Mouse (Mus musculus): ENCODE results near the gene Otop2. TPM values are rescaled to one million over a fixed set of nuclear protein-coding genes. Genes with fewer than 3 reads are reported as not detected.

The Otop2 gene
- total RNA-seq, 2 experiments from 2014 or later, result 0.15 TPM; not detected in 1

DNA sequence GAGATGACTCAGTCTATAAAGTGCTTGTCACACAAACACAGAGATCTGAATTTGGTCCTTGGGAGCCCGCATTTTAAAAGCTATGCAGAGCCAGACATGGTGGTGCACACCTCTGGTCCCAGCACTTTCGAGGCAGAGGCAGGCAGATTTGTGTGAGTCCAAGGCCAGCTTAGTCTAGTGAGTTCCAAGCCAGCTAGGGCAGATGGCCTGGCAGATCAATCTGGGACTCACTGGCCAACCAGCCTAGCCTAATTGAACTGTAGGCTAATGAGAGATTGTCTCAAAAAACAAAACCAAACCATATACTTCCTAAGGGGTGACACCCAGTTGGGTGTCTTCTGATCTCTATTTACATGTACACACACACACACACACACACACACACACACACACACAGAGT is 34.3 kb downstream of the Otop2 start:
- no peak for DNase-seq (ENCODE audit: extremely low spot score in 1 of 2, low spot score in 1 of 2)

DNA sequence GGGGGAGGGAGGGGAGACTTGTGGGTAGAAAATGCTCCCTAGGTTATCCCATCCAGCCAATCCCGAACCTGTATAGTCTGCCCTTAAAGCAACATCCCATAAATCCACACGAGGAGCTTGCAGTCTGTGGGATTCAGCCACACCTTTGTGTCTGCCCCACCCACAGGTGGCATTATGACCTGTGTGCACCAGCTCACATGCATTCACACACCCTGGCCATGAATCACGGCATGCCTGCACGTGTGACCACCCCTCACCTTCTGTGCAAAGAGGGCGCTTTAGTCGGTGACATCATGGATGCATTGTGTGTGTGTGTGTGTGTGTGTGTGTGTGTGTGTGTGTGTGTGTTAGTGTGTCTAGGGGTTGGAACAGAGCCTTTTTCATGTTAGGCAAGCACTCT is 34.9 kb downstream of the Otop2 start:
- DNase-seq (ENCODE audit: extremely low spot score in 1 of 2, low spot score in 1 of 2), result no peak

DNA sequence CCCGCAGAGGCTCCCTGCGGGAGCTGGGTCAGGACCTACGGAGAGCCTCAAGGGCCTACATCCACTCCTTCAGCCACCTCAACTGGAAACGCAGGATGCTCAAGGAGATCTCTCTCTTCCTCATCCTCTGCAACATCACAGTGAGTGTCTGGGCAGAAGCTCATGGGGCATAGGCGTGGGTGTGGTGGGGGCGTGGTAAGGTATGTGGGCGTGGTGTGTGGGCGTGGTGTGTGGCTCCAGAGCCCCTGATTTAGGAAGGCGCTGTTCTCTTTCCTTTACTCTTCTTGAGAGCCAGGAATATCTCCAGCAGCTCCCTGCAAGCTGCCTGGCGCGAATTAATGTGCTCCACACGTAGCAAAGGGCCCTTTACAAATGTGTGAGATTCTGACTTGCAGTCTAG is 38.0 kb downstream of the Otop2 start:
- no peak for DNase-seq (ENCODE audit: extremely low spot score in 1 of 2, low spot score in 1 of 2)

DNA sequence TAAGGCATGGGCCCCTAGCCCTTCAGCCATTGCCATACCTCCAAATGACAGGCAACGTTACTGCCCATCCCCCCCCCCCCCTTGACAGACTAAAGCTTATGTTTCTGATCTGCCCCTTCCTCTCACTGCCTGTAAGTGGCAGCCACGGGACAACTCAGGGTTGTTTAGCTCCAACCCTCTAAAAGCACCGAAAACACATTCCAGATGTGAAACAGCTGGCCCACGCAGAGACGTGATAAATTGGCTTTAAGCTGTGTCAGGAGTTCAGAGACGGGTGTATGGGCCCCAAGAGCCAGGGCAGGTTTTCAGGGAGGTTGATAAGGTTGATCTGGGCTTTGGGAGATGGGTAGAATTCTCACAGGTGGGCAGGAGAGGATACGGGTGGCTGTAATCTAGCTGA is 38.6 kb downstream of the Otop2 start:
- DNase-seq (ENCODE audit: extremely low spot score in 1 of 2, low spot score in 1 of 2), result no peak

DNA sequence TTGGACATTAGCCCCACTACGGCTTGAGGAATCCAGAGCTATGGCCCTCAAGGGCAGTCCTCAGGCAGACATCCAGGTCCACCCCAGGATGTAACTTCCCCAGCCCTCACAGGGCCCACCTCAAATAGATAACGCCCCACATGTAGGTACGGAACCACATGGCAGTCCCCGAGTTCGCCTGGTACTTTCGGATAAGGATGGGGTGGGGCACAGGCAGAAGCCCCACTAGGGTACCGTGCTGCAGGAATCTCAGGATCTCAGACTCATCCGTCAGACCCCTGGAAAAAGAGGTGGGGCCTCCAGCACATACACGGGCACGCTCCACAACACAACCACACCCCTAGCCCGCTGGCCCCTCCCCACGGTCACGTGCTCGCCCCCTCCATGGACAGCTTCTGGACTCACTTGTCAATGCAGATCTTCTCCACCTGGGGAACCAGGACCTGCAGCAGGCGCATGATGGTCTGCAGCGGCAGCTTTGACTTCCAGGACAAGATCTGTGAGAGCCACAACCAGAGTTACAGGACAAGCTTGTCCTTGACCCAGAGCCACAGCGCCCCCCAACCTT is 41.8 kb downstream of the Otop2 start:
- no peak for DNase-seq (ENCODE audit: extremely low spot score in 1 of 2, low spot score in 1 of 2)

DNA sequence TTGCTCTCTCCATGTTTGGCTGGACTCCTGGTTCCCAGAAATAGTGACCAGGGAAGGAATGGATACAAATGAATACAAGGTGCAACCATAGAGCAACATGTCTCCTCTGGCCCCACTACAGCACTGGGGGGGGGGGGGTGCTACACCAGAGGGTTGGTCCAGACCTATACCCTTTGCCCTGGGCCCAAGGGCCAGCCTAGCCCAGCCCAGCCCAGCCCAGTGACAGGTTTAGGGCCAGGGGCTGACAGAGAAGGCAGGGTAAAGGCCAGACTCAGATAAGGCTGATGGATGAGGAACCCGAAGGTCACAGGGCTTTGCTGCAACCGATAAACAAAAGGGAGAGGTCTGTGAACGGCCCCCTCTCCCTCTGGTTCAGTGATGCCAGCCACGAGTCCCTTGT is 43.0 kb downstream of the Otop2 start:
- DNase-seq (ENCODE audit: extremely low spot score in 1 of 2, low spot score in 1 of 2), result no peak

DNA sequence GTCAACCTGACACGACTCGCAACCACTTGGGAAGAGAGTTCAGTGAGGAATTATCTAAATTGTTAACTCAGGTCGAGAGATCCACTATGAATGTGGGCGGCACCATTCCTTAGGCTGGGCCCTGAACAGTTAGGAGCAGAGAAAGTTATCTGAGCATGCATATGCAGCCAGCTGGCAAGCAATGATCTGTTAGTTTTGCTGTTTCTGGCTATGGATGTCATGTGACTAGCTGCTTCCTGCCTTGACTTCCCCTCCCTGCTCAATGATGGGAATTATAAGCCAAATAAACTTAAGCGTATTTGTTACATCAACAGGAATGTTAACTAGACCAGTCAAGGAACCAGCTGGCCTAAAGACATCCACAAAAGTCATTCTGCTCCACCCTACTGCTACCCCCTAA is 46.4 kb downstream of the Otop2 start:
- DNase-seq (ENCODE audit: extremely low spot score in 1 of 2, low spot score in 1 of 2), result no peak

DNA sequence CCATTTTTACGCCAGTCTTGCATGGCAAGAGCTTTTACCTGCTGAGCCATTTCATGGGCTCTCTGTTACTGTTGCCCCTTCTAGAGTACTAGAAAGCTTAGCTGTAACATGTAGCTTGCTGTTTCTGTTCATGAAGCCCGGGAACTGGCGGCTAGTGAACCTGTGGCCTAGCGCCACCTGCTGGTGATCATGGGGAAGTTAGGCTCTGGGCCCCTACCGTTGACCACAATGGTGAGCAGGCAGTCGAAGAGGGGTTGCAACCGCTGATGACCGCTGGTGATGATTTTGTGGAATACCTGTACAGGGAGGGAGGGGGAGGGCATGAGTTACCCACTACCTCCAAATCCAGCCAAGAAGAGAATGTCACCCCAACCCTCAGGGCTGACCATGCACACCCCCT is 47.2 kb downstream of the Otop2 start:
- peak; percentile 57 to 74 for DNase-seq (ENCODE audit: extremely low spot score in 1 of 2, low spot score in 1 of 2)

DNA sequence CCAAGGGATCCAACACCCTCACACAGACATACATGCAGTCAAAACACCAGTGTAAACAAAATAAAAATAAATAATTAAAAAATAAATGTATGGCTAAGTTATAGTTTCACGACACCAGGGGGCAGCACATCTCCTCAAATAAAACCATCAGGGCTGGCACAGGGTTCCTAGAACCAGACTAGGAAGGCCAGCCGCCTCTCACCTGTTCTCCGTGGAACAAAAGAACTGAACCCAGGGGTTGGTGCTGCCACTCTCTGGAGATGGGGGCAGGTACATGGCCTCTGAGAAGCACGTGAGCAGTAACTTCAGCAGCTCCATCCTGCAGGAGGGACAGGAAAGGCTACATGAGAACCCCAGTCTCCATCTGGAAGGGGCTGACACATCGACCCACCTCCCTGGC is 51.5 kb downstream of the Otop2 start:
- DNase-seq (ENCODE audit: extremely low spot score in 1 of 2, low spot score in 1 of 2), result peak; percentile 51 to 81

DNA sequence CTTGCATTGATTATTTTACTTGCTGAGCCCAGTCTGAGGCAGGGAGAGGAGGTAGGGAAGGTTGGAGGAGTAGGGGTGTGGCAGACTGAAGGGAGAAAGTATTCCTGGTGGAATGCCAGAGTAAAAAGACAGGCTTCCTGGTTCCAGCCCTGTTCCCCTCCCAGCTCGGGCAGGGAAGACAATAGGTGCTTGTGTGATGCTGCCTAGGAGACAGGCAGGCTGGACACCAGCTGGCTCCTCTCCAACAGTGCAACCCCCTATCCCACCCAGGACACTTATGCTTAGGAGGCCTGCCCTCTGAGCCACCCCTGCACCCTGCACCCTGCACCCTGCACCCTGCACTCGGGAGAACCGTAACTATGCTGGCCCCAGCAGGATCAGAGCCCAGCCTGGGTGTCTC is 52.3 kb downstream of the Otop2 start:
- no peak for DNase-seq (ENCODE audit: extremely low spot score in 1 of 2, low spot score in 1 of 2)

DNA sequence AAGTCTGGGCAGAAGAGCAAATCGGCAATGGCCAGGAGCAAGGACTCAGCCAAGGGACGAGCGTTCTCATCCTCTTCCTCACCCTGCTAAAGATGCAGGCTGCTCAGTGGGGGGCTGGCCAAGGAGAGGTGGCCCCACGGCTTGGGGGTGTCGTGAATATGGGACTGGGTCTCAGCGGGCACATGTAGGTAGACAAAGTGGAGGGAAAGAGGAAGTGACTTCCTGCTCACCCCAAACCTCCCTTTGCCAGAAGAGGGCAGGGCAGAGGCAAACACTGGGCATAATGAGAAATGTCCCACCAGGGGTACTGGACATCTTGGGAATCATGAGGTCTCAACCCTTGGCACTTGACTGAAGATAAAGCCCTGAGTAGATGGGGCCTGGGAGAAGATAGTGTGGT is 52.8 kb downstream of the Otop2 start:
- no peak for DNase-seq (ENCODE audit: extremely low spot score in 1 of 2, low spot score in 1 of 2)

DNA sequence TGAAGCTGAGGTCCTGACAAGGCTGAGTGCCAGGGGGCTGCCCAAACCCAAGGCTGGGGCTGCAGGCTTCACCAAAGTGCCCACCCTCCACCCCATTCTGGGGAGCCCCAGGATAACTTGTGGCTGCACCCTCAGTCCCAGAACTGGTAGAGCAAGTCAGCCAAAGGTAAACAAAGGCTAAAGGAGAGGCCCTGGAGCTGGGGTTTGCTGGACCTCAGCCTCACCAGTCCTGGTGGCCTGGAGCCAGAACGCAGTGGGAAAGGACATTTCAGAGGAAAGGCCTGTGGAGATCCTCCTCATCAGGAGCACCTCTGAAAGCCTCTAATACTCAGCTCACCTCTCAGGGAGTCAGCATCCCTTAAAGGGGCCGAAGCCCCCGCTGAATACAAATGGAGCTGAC is 57.2 kb downstream of the Otop2 start:
- no peak for DNase-seq (ENCODE audit: extremely low spot score in 1 of 2, low spot score in 1 of 2)

DNA sequence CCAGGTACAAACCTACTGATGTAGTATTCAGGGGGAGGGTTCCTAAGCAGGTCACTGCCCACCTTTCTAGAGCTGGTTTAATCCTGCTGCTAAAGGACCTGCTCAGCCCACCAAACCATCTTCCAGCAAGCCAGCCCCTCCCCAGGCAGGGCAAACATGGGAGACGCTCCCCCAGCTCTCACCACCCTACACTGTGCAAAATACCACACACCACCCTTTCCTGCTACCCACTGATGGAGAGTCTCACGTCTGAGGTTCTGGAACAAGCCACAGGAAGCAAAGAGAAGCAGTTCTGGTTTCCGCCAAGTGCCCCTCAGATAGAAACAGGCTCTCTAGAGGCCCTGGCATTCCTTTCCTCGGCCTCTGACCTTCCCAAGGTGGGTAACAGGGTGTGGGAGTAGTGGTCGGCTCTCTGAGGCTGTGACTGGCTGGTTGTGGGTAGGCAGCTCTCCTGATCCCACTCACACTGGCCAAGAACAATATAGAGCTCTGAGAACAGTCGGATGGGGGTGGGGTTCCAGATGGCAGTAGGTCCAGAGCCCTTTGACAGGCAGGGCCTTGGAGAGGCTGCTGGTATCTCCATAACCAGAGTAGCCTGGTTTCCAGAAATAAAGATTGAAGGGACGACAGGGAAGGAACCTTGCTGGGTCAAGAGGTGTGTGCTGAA is 59.2 kb downstream of the Otop2 start:
- DNase-seq (ENCODE audit: extremely low spot score in 1 of 2, low spot score in 1 of 2), result no peak

DNA sequence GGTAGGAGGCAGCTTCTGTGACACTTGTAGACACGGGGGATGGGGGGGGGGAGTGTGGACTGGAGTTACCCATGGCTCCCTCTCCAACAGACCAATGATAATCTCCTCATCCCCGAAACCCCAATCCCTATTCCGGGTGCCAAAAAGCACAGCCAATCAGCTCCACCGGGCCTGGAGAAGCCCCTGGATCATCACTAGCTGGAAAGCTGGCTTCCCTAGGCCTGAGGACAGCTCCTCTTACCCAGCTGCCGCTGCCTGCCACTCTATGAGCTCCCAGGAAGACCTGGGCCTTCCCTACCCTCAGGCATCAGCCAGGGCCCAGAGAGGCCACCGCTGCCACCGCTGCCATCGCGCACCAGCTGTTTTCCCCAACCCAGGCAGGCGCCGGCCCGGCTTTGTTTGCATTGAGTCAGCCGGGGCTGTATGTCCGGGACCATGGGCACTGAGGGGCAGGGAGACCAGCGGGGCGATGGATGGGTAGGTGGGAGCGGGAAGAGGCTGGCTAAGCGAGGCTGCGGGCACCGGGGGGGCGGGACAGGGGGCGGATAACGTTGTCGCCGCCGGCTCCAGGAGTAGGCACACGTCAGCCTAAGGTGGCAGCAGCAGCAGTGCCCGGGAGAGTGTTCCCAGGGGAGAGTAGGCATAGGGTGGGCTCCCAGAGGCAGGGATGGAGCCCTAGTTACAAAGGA is 59.9 kb downstream of the Otop2 start:
- no peak for DNase-seq (ENCODE audit: extremely low spot score in 1 of 2, low spot score in 1 of 2)

DNA sequence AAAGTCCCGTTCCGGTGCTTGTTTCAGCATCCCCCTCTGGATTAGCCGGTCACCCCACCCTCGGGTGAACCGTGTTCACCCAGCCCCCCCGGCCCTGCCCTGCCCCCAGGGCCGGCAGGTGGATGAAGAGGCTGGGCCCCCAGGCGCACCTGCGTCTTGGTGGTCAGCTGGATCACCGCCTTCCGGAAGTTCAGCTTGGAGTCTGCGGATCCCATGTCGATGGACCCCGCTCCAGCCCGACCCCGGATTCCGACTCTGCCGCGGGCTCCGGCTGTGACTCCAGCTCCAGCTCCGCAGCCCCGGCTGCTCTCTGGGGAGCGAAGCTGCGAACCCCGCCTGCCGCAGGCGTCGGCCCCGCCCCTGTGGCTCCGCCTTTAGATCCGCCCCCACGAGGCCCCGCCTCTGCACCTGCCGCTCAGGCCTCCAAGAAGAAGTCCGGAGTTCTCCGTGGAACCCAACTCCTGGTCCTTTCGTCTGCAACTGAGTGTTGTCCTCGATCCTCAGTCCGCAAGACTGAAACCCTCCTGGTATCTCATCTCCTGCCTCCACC is 60.5 kb downstream of the Otop2 start, which contains the start of gene Hid1:
Gene Hid1 (minus strand): TSS at position 362 of the 550 bp plus-strand sequence.
- DNase-seq (ENCODE audit: extremely low spot score in 1 of 2, low spot score in 1 of 2), result peak; percentile 78

DNA sequence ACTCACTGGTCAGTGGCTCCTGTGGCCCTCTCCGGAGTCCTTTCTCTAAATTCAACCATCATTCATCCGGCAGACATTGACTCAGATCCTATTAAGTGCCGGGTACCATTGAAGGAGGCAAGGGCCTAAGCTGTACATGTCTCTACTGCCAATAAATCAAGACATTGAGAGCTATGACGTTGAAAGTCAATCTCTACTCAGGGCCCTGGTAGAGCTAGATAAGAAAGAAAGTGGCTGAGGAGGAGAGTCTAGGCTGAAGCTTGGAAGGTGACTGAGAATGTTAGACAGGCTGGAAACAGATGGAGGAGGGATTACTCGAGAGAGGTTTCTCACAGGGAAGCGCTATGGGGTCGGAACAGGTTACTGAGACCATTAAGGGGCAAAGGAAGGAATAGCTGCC is 63.4 kb downstream of the Otop2 start:
- DNase-seq (ENCODE audit: extremely low spot score in 1 of 2, low spot score in 1 of 2), result no peak

DNA sequence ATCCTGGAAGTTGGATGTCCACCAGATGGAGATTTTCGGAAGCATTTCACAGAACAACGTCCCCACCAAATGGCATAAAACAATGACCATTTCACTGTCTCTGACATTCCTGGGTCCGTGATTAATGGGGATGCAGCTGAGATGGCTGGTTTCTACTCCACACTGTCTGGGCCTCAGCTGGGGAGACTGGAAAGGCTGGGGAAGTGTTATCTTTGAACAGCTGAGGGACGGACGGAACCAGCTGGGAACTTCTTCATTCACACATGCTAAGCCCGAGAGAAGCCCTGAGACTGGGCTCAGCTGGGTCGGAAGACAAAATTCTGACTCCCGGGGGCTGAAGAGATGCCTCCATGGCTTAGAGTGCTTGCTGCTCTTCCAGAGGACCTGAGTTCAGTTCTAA is 64.4 kb downstream of the Otop2 start:
- DNase-seq (ENCODE audit: extremely low spot score in 1 of 2, low spot score in 1 of 2), result no peak

DNA sequence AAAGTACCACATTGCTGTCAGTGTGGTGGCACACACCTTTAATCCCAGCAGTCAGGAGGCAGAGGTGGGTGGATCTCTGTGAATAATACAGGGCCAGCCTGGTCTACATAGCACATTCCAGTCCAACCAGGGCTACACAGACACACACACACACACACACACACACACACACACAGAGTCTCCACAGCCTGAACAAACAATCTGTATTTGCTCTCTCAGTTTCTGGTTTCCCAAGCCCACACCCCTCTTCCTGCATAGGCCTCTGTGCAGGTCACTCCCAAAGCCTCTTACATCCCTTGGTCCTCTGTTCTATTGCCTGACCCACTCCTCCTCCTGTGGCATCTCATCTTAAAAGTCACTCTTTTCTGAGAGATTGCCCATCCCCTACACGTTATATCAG is 65.1 kb downstream of the Otop2 start:
- no peak for DNase-seq (ENCODE audit: extremely low spot score in 1 of 2, low spot score in 1 of 2)

DNA sequence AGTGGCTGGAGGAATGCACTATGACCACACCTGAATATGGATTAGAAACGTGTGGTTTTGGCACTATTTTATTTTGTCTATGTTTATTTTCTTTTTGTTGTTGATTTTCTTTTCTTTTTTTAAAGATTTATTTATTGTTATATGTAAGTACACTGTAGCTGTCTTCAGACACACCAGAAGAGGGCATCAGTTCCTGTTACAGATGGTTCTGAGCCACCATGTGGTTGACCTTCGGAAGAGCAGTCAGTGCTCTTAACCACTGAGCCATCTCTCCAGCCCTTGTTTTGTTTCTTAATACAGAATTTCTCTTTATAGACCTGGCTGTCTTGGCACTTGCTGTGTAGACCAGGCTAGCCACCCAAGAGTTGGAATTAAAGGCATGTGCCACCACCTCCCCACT is 65.8 kb downstream of the Otop2 start:
- no peak for DNase-seq (ENCODE audit: extremely low spot score in 1 of 2, low spot score in 1 of 2)

DNA sequence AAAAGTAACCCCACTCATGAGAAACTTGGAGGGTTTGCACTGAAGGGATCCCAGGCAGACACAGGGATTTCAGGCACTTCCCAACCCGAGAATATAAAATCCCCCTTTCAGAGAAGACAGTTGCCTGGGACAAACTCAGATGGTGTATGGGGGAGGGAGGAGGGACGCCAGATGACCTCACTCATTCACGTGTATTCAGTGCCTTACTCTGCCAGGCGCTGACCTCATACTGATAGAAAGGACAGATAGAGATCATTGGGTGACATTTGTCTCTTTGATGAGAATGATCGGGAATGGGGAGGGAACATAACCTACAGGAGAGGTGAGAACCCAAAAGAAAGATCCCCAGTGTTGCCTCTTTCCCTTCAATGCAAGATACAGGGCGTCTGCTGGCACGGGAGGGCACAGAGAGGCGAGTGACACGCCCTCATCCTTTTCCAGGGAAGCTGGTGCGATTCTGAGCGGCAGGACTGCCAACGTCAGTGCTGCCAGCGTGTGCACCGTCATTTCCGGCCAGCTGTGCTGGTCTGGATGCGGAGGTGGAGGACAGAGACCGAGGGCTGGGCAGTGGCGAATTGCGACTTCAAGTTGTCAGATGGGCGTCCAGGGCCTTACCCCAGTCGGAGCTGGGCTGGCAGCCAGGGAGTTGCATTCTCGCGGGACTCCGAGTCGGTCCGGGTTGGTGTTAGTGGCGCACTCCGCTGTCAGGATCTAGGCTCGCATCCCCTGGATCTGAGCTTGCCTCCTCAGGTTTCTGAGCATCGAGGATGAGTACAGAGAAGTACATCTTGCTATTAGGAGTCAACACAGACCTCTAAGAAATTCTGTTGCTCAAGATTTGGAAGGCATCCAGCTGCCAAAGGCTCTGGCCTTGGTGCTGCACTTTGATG is 67.1 kb downstream of the Otop2 start:
- DNase-seq (ENCODE audit: extremely low spot score in 1 of 2, low spot score in 1 of 2), result peak; percentile 61 to 67

All from layer of hippocampus, postnatal 25 days (tissue).